Mouse (Mus musculus) left cerebral cortex, postnatal 25 days (tissue): ENCODE data around the gene Fthl17a. TPM values are rescaled to one million over a fixed set of nuclear protein-coding genes. Genes with fewer than 3 reads are reported as not detected.

ENCODE experiments used
- DNase-seq, 2 experiments: peaks; one replicate each; pipeline ENCODE4 v3.0.0; 2022; ENCODE audit warnings: low spot score in 2 of 2, mixed read lengths in 1 of 2
- intact Hi-C: fragments of 180-260 bp; cut with DNase I; formaldehyde crosslinking; loops from one replicate; pipeline ENCODE4 v1.15.1; 2025
- total RNA-seq, 2 experiments: library from RNA; stranded (reverse); gene quantifications; 2 replicates each; pipeline ENCODE4 v1.2.3; 2021

Gene Fthl17a
- total RNA-seq: not detected

DNA sequence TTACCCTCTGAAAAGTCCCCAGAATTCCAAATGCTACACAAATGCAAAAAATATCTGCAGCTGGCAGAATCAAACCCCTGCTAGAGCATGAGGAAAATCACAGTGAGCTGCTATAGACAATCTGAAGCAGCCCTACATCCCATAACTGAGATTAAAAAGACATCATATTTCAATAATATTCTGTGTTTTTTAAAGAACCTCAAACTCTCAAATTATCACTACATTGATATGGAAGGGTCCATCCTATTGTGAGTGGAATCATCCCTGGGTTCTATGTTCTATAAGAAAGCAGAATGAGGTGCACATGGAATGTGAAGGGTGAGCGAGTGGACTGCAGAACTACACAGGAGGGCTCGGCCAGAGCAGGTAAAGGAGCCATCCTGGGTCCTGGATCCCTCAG is at the start of gene Fthl17a:
TSS of gene Fthl17a (plus strand) at position 301 of the 400 bp plus-strand sequence.
- DNase-seq: no peak

DNA sequence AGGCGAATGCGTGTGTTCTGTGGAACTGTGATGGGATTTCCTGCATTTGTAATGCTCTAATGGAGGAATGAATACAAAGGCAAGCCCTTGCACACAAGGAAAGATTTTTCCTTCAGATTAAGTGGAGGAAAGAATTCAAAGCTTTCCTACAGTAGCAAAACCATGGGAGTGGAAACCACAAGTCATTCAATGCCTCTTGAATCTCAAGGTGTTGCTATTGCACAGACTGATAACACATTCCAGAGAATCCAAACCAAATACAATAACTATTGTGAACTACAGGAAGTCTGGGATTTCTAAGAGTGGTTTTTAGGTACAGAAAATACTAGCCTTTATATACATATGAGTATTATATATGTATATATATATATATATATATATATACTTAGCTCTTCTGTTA is 42.5 kb upstream of the Fthl17a start:
- intact Hi-C loops: no loop called here
- no peak for DNase-seq

More for the DNA sequence above, at the start of gene Fthl17a:
- intact Hi-C loops: no loop called here

DNA sequence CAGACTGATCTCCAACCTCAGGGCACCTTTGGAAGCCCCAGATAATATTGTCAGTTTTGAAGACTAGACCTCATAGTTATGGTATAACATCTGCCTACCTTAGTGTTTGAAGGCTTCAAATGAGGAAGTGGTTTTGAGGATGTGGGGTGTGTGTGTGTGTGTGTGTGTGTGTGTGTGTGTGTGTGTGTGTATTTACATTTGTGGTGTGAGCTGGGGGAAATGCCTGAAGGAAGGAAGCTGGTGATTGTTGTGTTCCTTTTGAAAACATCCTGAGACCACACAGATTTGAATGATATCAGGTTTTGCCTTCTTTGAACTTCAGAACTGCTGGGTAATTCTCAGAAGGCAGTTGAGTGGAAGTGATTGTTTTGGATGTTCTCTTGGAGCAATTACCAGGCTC is 22.6 kb upstream of the Fthl17a start:
- no peak for DNase-seq
- intact Hi-C loops: no loop called here

DNA sequence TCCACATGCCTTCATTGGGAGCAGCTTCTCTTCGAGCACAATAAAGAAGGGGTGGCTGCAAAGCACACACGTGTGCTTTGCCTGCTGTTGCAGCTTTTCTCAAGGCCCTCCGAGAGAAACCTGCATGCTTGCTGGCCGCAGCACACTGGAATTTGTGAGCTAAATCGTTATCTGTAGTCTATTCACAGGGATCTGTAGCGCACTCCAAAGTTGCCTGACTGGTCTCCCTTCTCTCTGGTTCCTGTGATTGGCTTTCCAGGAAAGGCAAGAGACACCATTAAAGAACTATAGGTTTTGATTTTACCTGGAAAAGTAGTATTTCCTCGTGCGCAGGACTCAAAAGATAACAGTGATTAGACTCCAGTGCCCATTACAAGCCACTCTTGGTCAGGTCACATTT is 22.3 kb downstream of the Fthl17a start:
- intact Hi-C loops: no loop called here
- no peak for DNase-seq

DNA sequence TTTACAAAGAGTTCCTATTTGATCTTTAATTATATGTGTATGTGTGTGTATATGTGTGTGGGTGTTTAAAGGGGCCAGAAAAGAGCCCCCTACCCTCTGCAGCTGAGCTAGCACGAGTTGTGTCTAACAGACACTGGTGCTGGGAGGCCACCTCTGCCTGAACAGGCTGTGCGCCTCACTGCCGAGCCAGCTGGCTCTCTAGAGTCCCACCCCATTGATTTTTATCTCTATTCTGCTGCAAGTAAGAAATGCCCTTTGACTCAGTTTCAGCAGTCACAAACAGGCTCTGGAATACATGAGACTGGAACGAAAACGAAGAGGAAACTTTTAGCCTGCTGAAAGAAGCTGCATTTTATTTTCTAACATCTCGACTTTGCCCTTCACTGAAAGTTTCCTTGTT is 22.8 kb downstream of the Fthl17a start:
- intact Hi-C loops: no loop called here
- DNase-seq: no peak

DNA sequence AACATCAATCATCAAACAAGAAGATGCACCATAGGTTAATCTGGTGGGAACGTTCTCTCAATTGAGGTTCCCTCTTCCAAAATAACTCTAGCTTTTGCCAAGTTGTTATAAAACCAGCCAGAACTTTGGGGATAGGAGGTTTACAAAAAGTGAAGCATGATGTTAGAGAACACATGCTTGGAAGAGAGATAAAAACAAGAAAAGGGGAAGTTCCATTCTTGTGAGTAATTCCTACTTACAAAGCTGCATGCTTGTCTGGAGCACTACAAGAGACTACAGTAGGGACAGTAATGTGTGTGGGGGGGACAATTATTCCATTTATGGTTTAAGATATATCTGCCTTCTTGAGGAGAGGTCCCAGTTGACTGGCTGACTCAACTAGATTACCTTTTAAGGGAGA is 40.4 kb downstream of the Fthl17a start:
- no peak for DNase-seq
- intact Hi-C loops: no loop called here

DNA sequence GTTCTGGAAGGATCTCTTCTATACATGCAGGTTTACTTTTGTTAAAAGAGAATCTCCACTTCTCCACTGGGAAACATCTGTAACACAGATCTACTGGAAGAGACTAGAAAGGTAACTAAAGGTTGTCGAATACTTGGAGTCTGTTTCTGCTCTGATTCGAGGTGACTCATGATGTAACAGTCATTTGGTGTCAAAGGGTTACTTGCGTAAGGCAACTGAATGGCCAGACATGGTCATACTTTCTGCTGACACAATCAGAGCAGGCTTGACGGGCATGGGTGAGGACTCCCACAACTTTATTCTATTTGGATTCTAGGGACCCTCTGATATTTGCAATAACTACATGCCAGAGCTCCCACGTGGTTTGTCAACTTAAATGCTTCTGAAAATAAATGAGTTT is 43.3 kb downstream of the Fthl17a start:
- no peak for DNase-seq
- intact Hi-C loops: no loop called here

DNA sequence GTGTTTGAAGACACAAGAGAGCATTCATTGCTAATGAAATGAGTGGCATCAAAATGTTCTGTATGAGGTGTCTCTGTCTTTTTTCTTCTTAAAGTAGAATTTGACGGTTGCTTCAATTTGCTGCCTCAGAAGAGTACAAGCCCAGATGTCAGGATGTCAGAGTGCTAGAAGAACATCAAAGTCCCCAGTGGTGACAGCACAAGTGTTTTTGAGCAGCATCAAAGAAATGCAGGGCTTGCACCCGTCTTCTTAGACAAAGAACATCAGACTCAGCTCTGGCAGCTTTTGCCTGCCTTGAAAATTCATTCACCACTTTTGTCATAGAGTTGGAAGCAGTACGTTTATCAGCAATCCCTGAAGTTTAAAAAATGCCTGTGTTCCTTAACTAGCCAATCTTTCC is 44.5 kb downstream of the Fthl17a start:
- intact Hi-C loops: no loop called here
- DNase-seq: no peak

DNA sequence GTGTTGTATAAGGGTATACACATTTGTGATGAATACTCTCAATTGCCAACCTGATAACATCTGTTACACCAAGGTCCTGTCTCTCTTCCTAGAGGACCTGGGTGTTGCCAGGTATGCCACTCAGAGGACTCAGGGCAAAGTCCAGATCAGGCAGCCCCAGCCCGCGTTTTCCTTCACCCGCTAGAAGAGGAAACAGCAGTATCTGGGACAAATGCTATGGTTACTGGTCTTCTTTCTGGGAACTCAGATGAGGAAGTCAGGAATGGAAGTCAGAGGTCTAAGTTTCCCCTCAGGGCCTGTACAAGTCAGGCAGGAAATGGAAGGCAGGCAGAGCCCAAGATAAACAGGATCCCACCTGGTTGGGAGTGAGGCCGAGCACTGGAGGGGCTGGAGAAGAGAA is 55.2 kb downstream of the Fthl17a start:
- no peak for DNase-seq
- intact Hi-C loops: no loop called here

DNA sequence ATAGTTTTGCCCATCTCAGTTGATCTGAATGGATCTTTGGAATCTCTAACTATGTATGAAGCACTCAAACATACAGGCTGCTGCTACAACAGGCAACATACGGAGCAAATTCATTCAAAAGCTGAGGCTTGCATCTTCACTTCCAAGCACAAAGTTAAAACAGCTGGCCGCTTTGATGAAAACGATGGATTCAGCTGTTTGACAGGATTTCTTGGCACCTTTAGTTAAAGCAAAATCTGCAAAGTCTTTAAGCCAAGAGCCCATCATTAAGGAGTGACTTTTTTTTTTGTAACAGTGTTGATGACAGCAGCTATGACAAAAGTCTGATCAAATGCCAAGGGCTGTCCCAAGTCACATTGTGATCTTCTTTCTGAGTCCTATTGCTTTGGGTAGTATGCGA is 69.1 kb downstream of the Fthl17a start:
- DNase-seq: no peak
- intact Hi-C loops: loop anchor here (10.0 kb wide), 1 partner anchor 1304 kb away; no protein-coding TSS in a partner anchor

DNA sequence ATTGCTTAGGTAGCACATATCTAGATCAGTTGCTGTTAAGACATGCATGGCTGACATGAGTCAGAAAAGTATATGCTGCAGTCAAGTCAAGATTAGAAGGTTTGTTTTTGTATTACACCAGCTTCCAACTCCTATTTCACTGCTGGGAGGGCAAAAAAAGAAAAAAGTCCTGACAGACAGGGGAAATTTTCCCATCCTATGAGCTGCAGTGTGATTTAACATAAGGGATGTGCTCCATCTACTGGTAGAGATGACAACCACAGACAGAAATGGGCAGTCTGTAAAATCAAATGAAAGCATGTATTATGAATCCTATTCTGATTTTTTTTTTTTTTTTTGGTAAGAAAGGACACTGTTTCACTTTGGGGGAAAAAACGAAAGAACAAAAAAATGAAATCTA is 69.7 kb downstream of the Fthl17a start:
- intact Hi-C loops: loop anchor here (10.0 kb wide), 1 partner anchor 1304 kb away; no protein-coding TSS in a partner anchor
- DNase-seq: peak in 1 of 2 experiments; percentile 43
